Mouse (Mus musculus) kidney, postnatal 0 days (tissue): ENCODE results near the gene Amfr. TPM values are rescaled to one million over a fixed set of nuclear protein-coding genes. Genes with fewer than 3 reads are reported as not detected.

ENCODE experiments used
- ATAC-seq: fragments of 200-750 bp; cut with Nextera tagmentation; replicated peaks from 2 replicates; pipeline ENCODE4 v1.8.0; 2017; ENCODE audit warnings: low read depth, moderate number of reproducible peaks, moderate TSS enrichment, moderate library complexity; ENCODE audit not compliant: low FRiP score
- DNase-seq: peaks from one replicate; pipeline ENCODE4 v3.0.0-alpha.2; 2016; ENCODE audit warnings: low spot score
- H3K27ac ChIP-seq: fragments of 300-500 bp; sonication (generic); 2 replicates; pipeline ENCODE4 v1.5.1; 2014; ENCODE audit warnings: mild to moderate bottlenecking
- H3K27me3 ChIP-seq: fragments of 300-500 bp; sonication (generic); 2 replicates; pipeline ENCODE4 v1.6.1; 2014; ENCODE audit warnings: low read length, mixed read lengths; ENCODE audit not compliant: insufficient read depth
- H3K36me3 ChIP-seq: fragments of 300-500 bp; sonication (generic); 2 replicates; pipeline ENCODE4 v1.6.1; 2014; ENCODE audit warnings: low read length, mixed read lengths; ENCODE audit not compliant: insufficient read depth
- H3K4me1 ChIP-seq: fragments of 300-500 bp; sonication (generic); replicated peaks from 2 replicates; pipeline ENCODE4 v1.6.1; 2014; ENCODE audit warnings: antibody characterized with exemption, low read length, mixed read lengths; ENCODE audit not compliant: insufficient read depth
- H3K4me2 ChIP-seq: fragments of 300-500 bp; sonication (generic); 2 replicates; pipeline ENCODE4 v1.6.1; 2014; ENCODE audit warnings: mild to moderate bottlenecking, low read length, moderate library complexity, mixed read lengths
- H3K4me3 ChIP-seq: fragments of 300-500 bp; sonication (generic); replicated peaks from 2 replicates; pipeline ENCODE4 v1.5.1; 2014; ENCODE audit warnings: low read depth, low read length
- H3K9ac ChIP-seq: fragments of 300-500 bp; sonication (generic); 2 replicates; pipeline ENCODE4 v1.6.1; 2014; ENCODE audit warnings: low read depth, low read length
- H3K9me3 ChIP-seq: fragments of 300-500 bp; sonication (generic); replicated peaks from 2 replicates; pipeline ENCODE4 v1.6.1; 2016; ENCODE audit warnings: low read length, inconsistent platforms, mixed read lengths
- CTCF ChIP-seq: IDR thresholded peaks from 2 replicates; pipeline ENCODE4 v1.5.1; 2016; ENCODE audit warnings: antibody characterized with exemption, low read depth, mild to moderate bottlenecking, moderate library complexity
- WGBS: fragments of 180-500 bp; shearing (Covaris S2); extraction: QIAGEN DNeasy Blood & Tissue Kit; methylation state at CpG from one replicate; pipeline ENCODE4 v1.1.7; 2014; 5-methylcytosine and 5-hydroxymethylcytosine counted together
- microRNA-seq: library from miRNA; unstranded; fragments of <30 nt; microRNA quantifications from one replicate; pipeline ENCODE4, GENCODE M21; 2016
- polyA plus RNA-seq: library from polyadenylated mRNA; unstranded; fragments of >200 nt; fragmentation: Nextera tagmentation; extraction: Ambion mirVana; gene quantifications from 2 replicates; pipeline ENCODE4 v1.2.1, GENCODE M21; 2015

Amfr gene
- polyA plus RNA-seq, 1 experiment from 2014 or later: 71.7 TPM

DNA sequence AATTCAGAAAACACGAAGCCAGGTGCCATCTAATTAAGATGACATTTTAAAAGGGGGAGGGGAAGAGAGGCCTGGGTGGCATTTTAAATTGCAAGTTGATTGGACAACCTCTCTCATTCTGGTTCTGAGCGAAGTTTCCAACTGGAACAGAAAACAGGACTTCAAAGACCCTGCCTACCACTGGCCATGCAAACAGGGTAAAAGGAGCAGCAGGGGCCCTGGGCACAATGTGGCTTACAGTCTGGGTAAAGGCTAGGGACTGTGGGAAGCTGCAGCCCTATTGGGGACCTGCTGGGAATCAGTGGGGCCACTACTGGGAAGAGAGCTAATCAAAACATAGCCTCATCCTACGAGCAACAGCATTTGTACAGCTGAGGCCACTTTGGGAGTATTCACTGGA is 87.1 kb downstream of the Amfr start:
- H3K27ac ChIP-seq: no peak overlapping the region
- no peak for TF ChIP-seq CTCF
- ATAC-seq (no peak), DNase-seq (no peak)
- no peaks in the 10 kb centered on the region for H3K9me3 ChIP-seq
- H3K4me1 ChIP-seq: no peaks in the 10 kb centered on the region
- H3K36me3 ChIP-seq: no peaks in the 10 kb centered on the region
- no peak overlapping the region for H3K4me3 ChIP-seq
- WGBS: 61% methylated on average over 3 of the region's 3 CpGs
- H3K4me2 ChIP-seq: no peak overlapping the region
- H3K27me3 ChIP-seq: no peaks in the 10 kb centered on the region
- no peak overlapping the region for H3K9ac ChIP-seq

DNA sequence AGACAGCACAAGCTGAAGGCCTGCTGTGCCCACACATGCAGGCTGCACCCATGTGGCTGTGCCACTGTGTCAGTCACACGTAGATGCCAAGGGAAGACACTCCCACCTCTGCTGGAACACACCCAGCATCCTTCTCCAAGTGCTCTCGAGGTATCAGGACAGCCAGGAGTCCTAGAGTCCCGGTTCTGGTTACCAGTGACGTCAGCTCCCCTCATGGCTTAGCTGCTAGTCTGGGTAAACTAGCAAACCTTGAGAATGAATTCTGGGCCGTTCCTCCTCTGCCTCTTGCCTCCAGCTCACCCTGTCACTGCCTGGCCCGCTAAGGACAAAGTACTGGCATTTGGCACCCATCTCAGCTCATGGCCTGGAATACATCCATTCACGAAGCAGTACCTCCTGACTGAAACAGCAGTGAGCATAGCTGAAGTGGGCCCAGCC is 88.7 kb downstream of the Amfr start:
- Histone ChIP-seq H3K27me3 (no peaks in the 10 kb centered on the region), H3K27ac (no peak overlapping the region), H3K9me3 (no peaks in the 10 kb centered on the region), H3K4me2 (no peak overlapping the region), H3K4me1 (no peaks in the 10 kb centered on the region), H3K4me3 (no peak overlapping the region), H3K36me3 (no peaks in the 10 kb centered on the region), H3K9ac (no peak overlapping the region)
- DNase-seq (no peak), ATAC-seq (no peak)
- no peak for TF ChIP-seq CTCF
- WGBS: 72% methylated on average over 7 of the region's 7 CpGs

Small RNAs within 50 kb of the gene (microRNA-seq; reads per million reads assigned to microRNA genes)
- gene Gm24159: not detected

Other genes with a start within 250 kb of the Amfr start
- gene Gnao1, start 202.9 kb downstream of the Amfr start, polyA plus RNA-seq: 1.6 and 1.7 TPM in 2 replicates
- 106 TPM in 2 replicates for gene Nudt21, start 24.2 kb upstream of the Amfr start, polyA plus RNA-seq
- gene Ogfod1, start 24.4 kb upstream of the Amfr start, polyA plus RNA-seq: 5.8 and 6.1 TPM in 2 replicates
- gene Bbs2, start 86.1 kb upstream of the Amfr start, polyA plus RNA-seq: 14.2 and 15.7 TPM in 2 replicates
- not detected in 2 replicates for gene Mt4, start 124.4 kb upstream of the Amfr start, polyA plus RNA-seq
- 2.2 and 2.7 TPM in 2 replicates for gene Mt3, start 139.8 kb upstream of the Amfr start, polyA plus RNA-seq
- gene Mt2, start 159.8 kb upstream of the Amfr start, polyA plus RNA-seq: 98.3 and 113 TPM in 2 replicates
- 499 and 556 TPM in 2 replicates for gene Mt1, start 166.2 kb upstream of the Amfr start, polyA plus RNA-seq
- 45.0 and 53.6 TPM in 2 replicates for gene Nup93, start 201.7 kb upstream of the Amfr start, polyA plus RNA-seq